Mouse (Mus musculus): ENCODE measurements around the gene Pbx2. TPM values are rescaled to one million over a fixed set of nuclear protein-coding genes. Genes with fewer than 3 reads are reported as not detected.

Pbx2 gene
- total and polyA plus RNA-seq, 2 experiments from 2014 or later = 5.9 to 75.2 TPM

DNA sequence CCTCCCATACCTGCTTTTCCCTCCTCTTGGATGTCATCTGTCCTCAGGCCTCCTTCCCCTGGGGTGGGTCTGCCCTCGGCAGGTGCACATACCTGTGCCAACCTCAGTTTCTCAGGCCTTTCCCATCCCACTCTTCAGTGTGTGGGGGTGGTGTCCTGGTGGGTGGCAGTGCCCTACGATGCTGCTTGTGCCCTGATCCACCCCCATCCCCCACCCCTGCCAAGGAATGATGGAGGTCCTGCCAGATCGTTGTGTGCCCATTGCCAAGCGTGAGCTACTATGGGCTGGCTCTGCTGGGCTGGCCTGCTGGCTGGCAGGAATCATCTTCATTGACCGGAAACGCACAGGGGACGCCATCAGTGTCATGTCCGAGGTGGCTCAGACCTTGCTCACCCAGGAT, 20.0 kb downstream of the Pbx2 start:
- no peak overlapping the region for H3K4me2 ChIP-seq (ENCODE audit: low read depth)
- WGBS = 91% methylated on average over 8 of the region's 8 CpGs
- H3K4me1 ChIP-seq (ENCODE audit: insufficient read depth) = 0 out of 2 replicates have a peak, but pooled peaks cover 5% of the 10 kb centered on the region
- ATAC-seq (no peak), DNase-seq (no peak)
- no peak overlapping the region for H3K9ac ChIP-seq
- H3K36me3 ChIP-seq (ENCODE audit: insufficient read depth) = peaks cover 52% of the 10 kb centered on the region
- no peak overlapping the region for H3K4me3 ChIP-seq (ENCODE audit: low read depth, low read length)
- no peaks in the 10 kb centered on the region for H3K27me3 ChIP-seq (ENCODE audit: insufficient read depth, low read length)
- no peak overlapping the region for H3K27ac ChIP-seq (ENCODE audit: low read depth, low read length)
- no peaks in the 10 kb centered on the region for H3K9me3 ChIP-seq (ENCODE audit: low read length)
- no peak for TF ChIP-seq CTCF (IDR thresholded peaks at IDR 0.05; ENCODE audit: low read depth)

DNA sequence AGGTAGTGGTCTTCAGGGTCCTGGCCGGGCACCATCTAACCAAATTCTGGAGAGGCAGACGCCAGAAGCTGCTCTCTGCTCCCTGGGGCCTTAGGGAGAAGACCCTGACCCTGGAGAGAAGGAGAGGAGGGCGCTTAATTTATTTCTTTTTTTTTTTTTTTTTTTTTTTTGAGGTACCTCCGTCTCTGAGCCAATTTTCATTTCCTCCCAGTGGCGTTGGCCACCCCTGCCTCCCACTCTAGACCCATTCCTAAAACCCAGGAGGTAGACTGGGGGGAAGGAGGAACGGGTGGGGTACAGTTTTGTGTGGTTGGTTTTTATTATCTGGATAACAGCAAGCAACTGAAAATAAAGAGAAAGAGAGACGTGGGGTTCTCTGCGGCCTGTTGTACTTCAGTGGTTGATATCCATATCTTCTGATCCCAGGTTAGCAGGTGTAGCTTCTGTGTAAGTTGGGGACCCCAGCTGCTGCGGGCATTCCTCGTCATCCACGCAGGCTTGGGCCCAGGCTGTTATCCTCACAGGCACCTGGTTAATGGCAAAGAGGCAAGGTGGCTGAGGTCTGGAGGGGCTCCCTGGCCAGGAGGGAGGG, 22.1 kb downstream of the Pbx2 start:
- WGBS = 90% methylated on average over 11 of the region's 11 CpGs
- peaks cover 60% of the 10 kb centered on the region for H3K36me3 ChIP-seq (ENCODE audit: insufficient read depth)
- ATAC-seq = no peak
- no peak overlapping the region for H3K4me3 ChIP-seq (ENCODE audit: low read depth, low read length)
- H3K4me1 ChIP-seq (ENCODE audit: insufficient read depth) = no peaks in the 10 kb centered on the region
- H3K9me3 ChIP-seq (ENCODE audit: low read length) = no peaks in the 10 kb centered on the region
- H3K4me2 ChIP-seq (ENCODE audit: low read depth) = no peak overlapping the region
- no peaks in the 10 kb centered on the region for H3K27me3 ChIP-seq (ENCODE audit: insufficient read depth, low read length)
- H3K9ac ChIP-seq = no peak overlapping the region
- H3K27ac ChIP-seq (ENCODE audit: low read depth, low read length) = no peak overlapping the region
- DNase-seq = no peak
- TF ChIP-seq CTCF (IDR thresholded peaks at IDR 0.05; ENCODE audit: low read depth) = no peak

DNA sequence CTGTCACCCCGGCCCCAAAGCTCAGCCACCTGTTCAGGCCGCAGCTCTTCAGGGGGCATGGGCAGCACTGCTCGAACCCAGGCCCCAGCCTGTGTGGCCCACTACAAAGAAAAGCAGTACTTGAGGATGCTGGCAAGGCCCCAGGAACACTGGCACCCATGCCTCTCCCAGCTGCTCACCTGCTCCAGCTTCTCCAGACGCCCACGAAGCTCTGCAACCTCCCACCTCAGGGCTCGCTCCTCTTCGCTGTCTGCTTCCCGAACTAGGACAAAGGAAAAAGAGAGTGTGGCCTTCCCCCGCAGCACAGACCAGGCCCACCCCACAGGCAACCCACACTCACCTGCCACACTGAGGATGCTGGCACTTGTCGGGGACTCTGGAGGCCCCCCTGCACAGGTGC, 22.8 kb downstream of the Pbx2 start:
- DNase-seq (no peak), ATAC-seq (no peak)
- no peaks in the 10 kb centered on the region for H3K27me3 ChIP-seq (ENCODE audit: insufficient read depth, low read length)
- no peak overlapping the region for H3K4me3 ChIP-seq (ENCODE audit: low read depth, low read length)
- peaks cover 60% of the 10 kb centered on the region for H3K36me3 ChIP-seq (ENCODE audit: insufficient read depth)
- TF ChIP-seq CTCF (IDR thresholded peaks at IDR 0.05; ENCODE audit: low read depth) = no peak
- no peak overlapping the region for H3K27ac ChIP-seq (ENCODE audit: low read depth, low read length)
- H3K9ac ChIP-seq = no peak overlapping the region
- H3K4me2 ChIP-seq (ENCODE audit: low read depth) = no peak overlapping the region
- no peaks in the 10 kb centered on the region for H3K4me1 ChIP-seq (ENCODE audit: insufficient read depth)
- no peaks in the 10 kb centered on the region for H3K9me3 ChIP-seq (ENCODE audit: low read length)
- WGBS = 84% methylated on average over 10 of the region's 10 CpGs

DNA sequence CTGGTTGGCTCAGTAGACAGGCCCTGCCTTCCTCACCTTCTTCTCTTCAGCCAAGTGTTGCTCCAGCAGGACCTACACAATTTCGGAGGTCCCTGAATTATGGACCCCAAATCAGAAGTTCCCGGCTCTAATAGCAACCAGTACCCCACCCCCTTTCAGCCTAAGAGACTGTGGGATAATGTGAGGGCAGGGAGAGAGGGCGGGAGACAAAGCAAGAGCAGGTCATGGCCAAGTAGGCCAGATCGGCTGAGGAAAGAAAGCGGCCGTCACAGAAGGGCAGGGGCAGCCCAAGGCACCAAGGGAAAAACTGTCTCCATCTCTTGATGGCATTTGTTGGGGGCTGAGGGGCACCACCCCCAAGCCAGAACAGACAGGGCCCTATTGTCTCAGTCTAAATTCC, 24.8 kb downstream of the Pbx2 start, which contains the start of gene Egfl8:
Egfl8 (minus strand) TSS at position 101 of the 400 bp plus-strand sequence.
- Histone ChIP-seq H3K27ac (ENCODE audit: low read depth, low read length) (no peak within 1 kb of the TSS), H3K4me1 (ENCODE audit: insufficient read depth) (no peaks in the 10 kb centered on the region), H3K4me3 (ENCODE audit: low read depth, low read length) (no peak within 1 kb of the TSS), H3K9me3 (ENCODE audit: low read length) (no peaks in the 10 kb centered on the region), H3K36me3 (ENCODE audit: insufficient read depth) (peaks cover 58% of the 10 kb centered on the region), H3K27me3 (ENCODE audit: insufficient read depth, low read length) (no peaks in the 10 kb centered on the region), H3K4me2 (ENCODE audit: low read depth) (no peak within 1 kb of the TSS), H3K9ac (no peak within 1 kb of the TSS)
- ATAC-seq (no peak), DNase-seq (no peak)
- 73% methylated on average over 6 of the region's 6 CpGs for WGBS
- TF ChIP-seq CTCF (IDR thresholded peaks at IDR 0.05; ENCODE audit: low read depth) = no peak

DNA sequence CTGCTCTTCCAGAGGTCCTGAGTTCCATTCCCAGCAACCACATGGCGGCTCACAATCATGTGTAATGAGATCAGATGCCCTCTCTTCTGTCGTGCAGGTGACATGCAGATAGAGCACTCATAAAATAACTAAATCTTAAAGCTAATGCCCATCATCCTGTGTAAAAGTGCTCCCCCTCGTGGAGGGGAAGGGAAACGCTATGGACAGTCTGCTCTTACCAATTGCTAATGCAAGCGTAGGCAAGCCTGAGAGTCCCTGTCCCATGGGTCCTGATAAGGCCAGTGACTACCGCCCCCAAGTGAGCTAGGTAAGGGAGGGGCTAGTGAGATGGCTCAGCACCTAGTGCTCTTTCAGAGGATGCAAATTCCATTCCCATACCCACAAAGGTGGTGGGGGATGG, 27.9 kb downstream of the Pbx2 start:
- Histone ChIP-seq H3K4me2 (ENCODE audit: low read depth) (no peak overlapping the region), H3K4me1 (ENCODE audit: insufficient read depth) (no peaks in the 10 kb centered on the region), H3K27ac (ENCODE audit: low read depth, low read length) (no peak overlapping the region), H3K9me3 (ENCODE audit: low read length) (no peaks in the 10 kb centered on the region), H3K36me3 (ENCODE audit: insufficient read depth) (peaks cover 45% of the 10 kb centered on the region), H3K4me3 (ENCODE audit: low read depth, low read length) (no peak overlapping the region), H3K9ac (no peak overlapping the region), H3K27me3 (ENCODE audit: insufficient read depth, low read length) (no peaks in the 10 kb centered on the region)
- TF ChIP-seq CTCF (IDR thresholded peaks at IDR 0.05; ENCODE audit: low read depth) = peak; percentile 72
- 19% methylated on average over 6 of the region's 6 CpGs for WGBS
- DNase-seq = peak; percentile 58
- ATAC-seq = no peak

DNA sequence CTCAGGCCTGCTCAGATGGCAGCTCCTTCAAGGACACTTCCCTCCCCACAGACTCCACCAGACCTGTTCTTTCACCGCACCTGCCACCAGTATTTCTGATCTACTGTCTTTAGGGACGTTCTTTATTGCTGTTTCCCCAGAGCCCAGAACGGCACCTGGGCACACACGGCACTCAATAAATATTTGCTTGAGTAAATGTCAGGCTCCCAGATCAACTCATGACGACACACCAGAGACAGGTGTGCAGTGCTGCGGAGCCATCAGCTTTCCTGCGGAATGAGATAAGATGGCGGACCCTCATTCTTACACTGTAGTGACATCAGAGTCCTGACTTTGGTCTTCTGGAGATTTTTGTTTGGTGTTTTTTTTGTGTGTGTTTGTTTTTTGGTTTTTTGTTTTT, 29.9 kb downstream of the Pbx2 start:
- no peak overlapping the region for H3K4me3 ChIP-seq (ENCODE audit: low read depth, low read length)
- peaks cover under 1% of the 10 kb centered on the region; the same call in 1 of the 2 replicates for H3K4me1 ChIP-seq (ENCODE audit: insufficient read depth)
- H3K36me3 ChIP-seq (ENCODE audit: insufficient read depth) = peaks cover 31% of the 10 kb centered on the region
- ATAC-seq (no peak), DNase-seq (no peak)
- no peaks in the 10 kb centered on the region for H3K9me3 ChIP-seq (ENCODE audit: low read length)
- 94% methylated on average over 8 of the region's 8 CpGs for WGBS
- H3K9ac ChIP-seq = no peak overlapping the region
- no peaks in the 10 kb centered on the region for H3K27me3 ChIP-seq (ENCODE audit: insufficient read depth, low read length)
- H3K27ac ChIP-seq (ENCODE audit: low read depth, low read length) = no peak overlapping the region
- H3K4me2 ChIP-seq (ENCODE audit: low read depth) = no peak overlapping the region
- TF ChIP-seq CTCF (IDR thresholded peaks at IDR 0.05; ENCODE audit: low read depth) = no peak

DNA sequence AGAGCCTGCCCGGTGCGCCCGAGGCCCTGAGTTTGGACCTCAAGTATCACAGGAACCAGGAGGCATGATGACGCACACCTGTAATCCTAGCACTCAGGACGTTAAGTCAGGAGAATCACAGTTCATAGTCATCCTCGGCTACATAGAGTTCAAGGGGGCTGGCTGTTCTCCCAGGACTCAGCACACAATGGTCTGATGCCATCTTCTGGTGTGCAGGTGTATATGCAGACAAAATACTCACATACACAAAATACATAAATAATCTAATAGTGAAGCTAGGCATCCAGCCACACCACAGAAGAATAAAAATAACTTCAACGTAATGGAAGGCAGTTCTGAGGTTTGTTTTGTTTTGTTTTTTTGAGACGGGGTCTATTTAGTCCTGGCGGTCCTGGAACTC, 32.1 kb downstream of the Pbx2 start:
- H3K9me3 ChIP-seq (ENCODE audit: low read length) = no peaks in the 10 kb centered on the region
- DNase-seq = no peak
- H3K27ac ChIP-seq (ENCODE audit: low read depth, low read length) = no peak overlapping the region
- no peaks in the 10 kb centered on the region for H3K27me3 ChIP-seq (ENCODE audit: insufficient read depth, low read length)
- H3K4me1 ChIP-seq (ENCODE audit: insufficient read depth) = peaks cover 10% of the 10 kb centered on the region
- TF ChIP-seq CTCF (IDR thresholded peaks at IDR 0.05; ENCODE audit: low read depth) = peak; percentile 46
- WGBS = 81% methylated on average over 9 of the region's 9 CpGs
- H3K36me3 ChIP-seq (ENCODE audit: insufficient read depth) = peaks cover 24% of the 10 kb centered on the region
- H3K4me3 ChIP-seq (ENCODE audit: low read depth, low read length) = no peak overlapping the region
- no peak for ATAC-seq
- H3K4me2 ChIP-seq (ENCODE audit: low read depth) = no peak overlapping the region
- no peak overlapping the region for H3K9ac ChIP-seq
